ENCODE assay signal across 1 mouse cellular context in the genomic region with DNA sequence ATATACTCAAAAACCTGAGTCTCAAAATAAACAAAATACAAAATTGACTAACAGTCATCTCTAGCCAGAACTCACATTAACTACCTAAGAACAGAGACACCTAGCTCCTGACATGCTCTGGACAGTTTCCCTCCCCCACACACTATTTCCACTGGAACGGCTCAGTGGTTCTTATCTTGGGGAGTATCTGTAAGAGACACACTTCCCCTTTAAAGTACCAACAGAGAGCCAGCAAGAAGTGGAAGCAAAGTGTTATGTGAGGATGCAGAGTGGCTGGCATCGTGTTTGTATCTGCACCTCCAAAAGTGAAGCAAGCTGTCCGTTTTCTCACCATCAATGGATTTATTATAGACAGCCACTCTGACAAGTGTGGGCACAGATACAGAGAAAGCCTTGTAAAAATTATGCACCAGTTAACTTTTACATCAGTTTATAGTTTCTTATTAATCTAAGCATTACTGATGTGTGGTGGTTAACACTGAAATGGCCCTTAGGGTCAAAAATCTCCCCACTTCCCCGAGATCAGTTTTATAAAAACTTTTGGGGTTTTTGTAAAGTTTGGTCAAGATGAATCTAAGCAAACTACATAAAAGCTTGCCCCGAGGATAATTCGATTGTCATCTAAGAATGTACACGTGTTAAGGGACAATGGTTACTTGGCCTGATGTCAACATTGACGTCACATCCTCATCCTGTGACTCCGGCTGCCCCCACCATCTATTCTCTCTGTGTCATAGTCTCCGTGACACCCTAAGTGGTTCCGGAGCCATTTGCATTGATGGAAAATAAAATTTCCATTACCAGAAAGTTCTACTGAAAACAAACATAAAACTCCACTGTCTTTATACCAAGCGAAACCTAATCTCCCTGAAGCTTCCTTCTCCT.
A peak's percentile ranks its signal among the peaks of the same experiment; 100 is the strongest.
TF ChIP-seq lines count a peak whose summit lies in the region.

No protein-coding gene starts in this region.

TF ChIP-seq in MEL, 35 proteins besides CTCF, POLR2A, EP300 and RAD21 (continued from another document):
- TF ChIP-seq E2F4 (IDR thresholded peaks at IDR 0.05; ENCODE audit: borderline replicate concordance, low read depth, low read length) (no peak), POLR2AphosphoS5 (IDR thresholded peaks at IDR 0.05; ENCODE audit: borderline replicate concordance, low read depth, low read length) (no peak), SMC3 (IDR thresholded peaks at IDR 0.05; ENCODE audit: low read depth, low read length) (peak; percentile 10; the same call in 1 of the 2 replicates), UBTF (IDR thresholded peaks at IDR 0.05; ENCODE audit: borderline replicate concordance, insufficient read depth, low read depth, low read length) (no peak), RCOR1 (IDR thresholded peaks at IDR 0.05; ENCODE audit: low read depth, low read length) (peak; percentile 86; the same call in 1 of the 2 replicates), MEF2A (IDR thresholded peaks at IDR 0.05; ENCODE audit: extremely low read depth, insufficient replicate concordance, low read depth, low read length, poor library complexity, severe bottlenecking) (peak; percentile 63; the same call in 1 of the 2 replicates), MAZ (IDR thresholded peaks at IDR 0.05; ENCODE audit: low read depth, low read length) (no peak), KAT2A (conservative IDR thresholded peaks at IDR 0.05; ENCODE audit: low read depth, low read length) (no peak), MXI1 (IDR thresholded peaks at IDR 0.05; ENCODE audit: low read depth, low read length) (peak; percentile 70), TCF12 (IDR thresholded peaks at IDR 0.05; ENCODE audit: low read depth, low read length) (peak; percentile 96), MAX (IDR thresholded peaks at IDR 0.05; ENCODE audit: low read length) (0 out of 2 replicates have a peak, but pooled peaks have one; percentile 55), ZNF384 (IDR thresholded peaks at IDR 0.05; ENCODE audit: low read depth, low read length) (peak; percentile 47; the same call in 1 of the 2 replicates), BHLHE40 (IDR thresholded peaks at IDR 0.05; ENCODE audit: borderline replicate concordance, low read depth, low read length) (peak; percentile 71), NRF1 (IDR thresholded peaks at IDR 0.05; ENCODE audit: insufficient read depth, low read depth, low read length, poor library complexity, severe bottlenecking) (peak; percentile 18; the same call in 1 of the 2 replicates), CHD2 (IDR thresholded peaks at IDR 0.05; ENCODE audit: low read length) (peak; percentile 85), MYB (IDR thresholded peaks at IDR 0.05; ENCODE audit: low read depth, low read length) (peak; percentile 78), HCFC1 (IDR thresholded peaks at IDR 0.05; ENCODE audit: low read depth, low read length) (peak; percentile 24; the same call in 1 of the 2 replicates)
